ENCODE assay signal across 9 mouse cellular contexts in the genomic region with DNA sequence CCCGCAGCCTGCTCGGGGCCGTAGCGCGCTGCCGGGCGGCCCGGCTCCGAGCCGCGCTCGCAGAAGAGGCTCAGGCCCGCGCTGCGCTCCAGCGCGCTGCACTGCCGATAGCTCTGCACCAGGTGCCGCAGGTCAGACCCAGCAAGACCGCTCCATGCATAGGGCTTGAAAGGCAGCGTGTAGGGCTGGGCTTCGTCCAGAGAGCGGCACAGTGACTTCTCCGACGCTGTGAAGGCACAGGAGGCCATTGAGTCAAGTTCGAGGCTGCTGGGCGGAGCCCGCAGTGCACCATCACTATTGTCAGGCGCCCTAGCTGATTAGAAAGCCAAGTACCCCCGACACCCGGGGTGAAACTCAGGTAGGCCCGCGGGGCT. TPM values are rescaled to one million over a fixed set of nuclear protein-coding genes. Genes with fewer than 3 reads are reported as not detected.
DNase-seq lines count a peak whose midpoint lies in the region; ATAC-seq and TF ChIP-seq lines count a peak whose summit lies in the region.
"Had no signal": no experiment of that assay in that cellular context is flagged by ENCODE, and none has a peak within 500 bp of the region (broad histone marks: within the 10 kb centered on the region; RNA-seq: fewer than 3 reads in every experiment).

No protein-coding gene starts in this region.

- no peak for DNase-seq in lung, postnatal 14 days
- DNase-seq in intestine, embryonic 14.5 days (ENCODE audit: low spot score), result peak; percentile 84
- DNase-seq in midbrain, postnatal 0 days (ENCODE audit: low spot score), result no peak
- DNase-seq in cerebellum, adult 9-11 months, result no peak
- DNase-seq in layer of hippocampus, postnatal 10 days (ENCODE audit: low spot score in 2 of 2), result no peak
- DNase-seq in layer of hippocampus, adult 8-10 months (ENCODE audit: low spot score in 2 of 2), result no peak

- no peaks in the 10 kb centered on the region for H3K36me3 ChIP-seq in lung, embryonic 15.5 days
- no peaks in the 10 kb centered on the region for H3K36me3 ChIP-seq in embryonic facial prominence, embryonic 12.5 days
- no peaks in the 10 kb centered on the region for H3K36me3 ChIP-seq in intestine, embryonic 14.5 days (ENCODE audit: control insufficient read depth, insufficient read depth, low read length)
- H3K36me3 ChIP-seq in midbrain, postnatal 0 days (ENCODE audit: insufficient read depth, low read length), result no peaks in the 10 kb centered on the region

- peak overlapping the region; percentile 77 for H3K4me2 ChIP-seq in lung, embryonic 15.5 days
- H3K4me2 ChIP-seq in embryonic facial prominence, embryonic 12.5 days (replicated peaks), result peak overlapping the region; percentile 62
- H3K4me2 ChIP-seq in intestine, embryonic 14.5 days (ENCODE audit: low read length), result peak overlapping the region; percentile 58
- peak overlapping the region; percentile 62 for H3K4me2 ChIP-seq in midbrain, postnatal 0 days (ENCODE audit: low read depth, low read length, poor library complexity, severe bottlenecking)

- no peak for ATAC-seq in lung, embryonic 15.5 days (ENCODE audit: borderline replicate concordance, extremely low read depth, low FRiP score, low TSS enrichment)
- no peak for ATAC-seq in embryonic facial prominence, embryonic 12.5 days (ENCODE audit: insufficient number of reproducible peaks, insufficient read depth, low FRiP score, low TSS enrichment)
- ATAC-seq in intestine, embryonic 14.5 days (replicated peaks; ENCODE audit: low FRiP score, low TSS enrichment, low read depth), result peak; percentile 41; the same call in 1 of the 2 replicates
- peak; percentile 32; the same call in 1 of the 2 replicates for ATAC-seq in midbrain, postnatal 0 days (ENCODE audit: low FRiP score)

- H3K9me3 ChIP-seq in lung, embryonic 15.5 days, result no peaks in the 10 kb centered on the region
- H3K9me3 ChIP-seq in embryonic facial prominence, embryonic 12.5 days, result no peaks in the 10 kb centered on the region
- H3K9me3 ChIP-seq in intestine, embryonic 14.5 days (ENCODE audit: control insufficient read depth, low read length), result no peaks in the 10 kb centered on the region
- no peaks in the 10 kb centered on the region for H3K9me3 ChIP-seq in midbrain, postnatal 0 days (ENCODE audit: low read length)

- H3K27ac ChIP-seq in lung, embryonic 15.5 days, result no peak overlapping the region
- H3K27ac ChIP-seq in embryonic facial prominence, embryonic 12.5 days, result no peak overlapping the region
- H3K27ac ChIP-seq in intestine, embryonic 14.5 days (ENCODE audit: low read depth), result no peak overlapping the region
- H3K27ac ChIP-seq in midbrain, postnatal 0 days (ENCODE audit: low read depth, low read length), result no peak overlapping the region

- H3K4me1 ChIP-seq in lung, embryonic 15.5 days, result peaks cover 68% of the 10 kb centered on the region
- peaks cover 46% of the 10 kb centered on the region for H3K4me1 ChIP-seq in embryonic facial prominence, embryonic 12.5 days
- H3K4me1 ChIP-seq in intestine, embryonic 14.5 days (replicated peaks; ENCODE audit: control insufficient read depth, insufficient read depth, low read length), result peaks cover 41% of the 10 kb centered on the region
- H3K4me1 ChIP-seq in midbrain, postnatal 0 days (ENCODE audit: insufficient read depth, low read length), result peaks cover 19% of the 10 kb centered on the region

- under 1% methylated on average over 33 of the region's 33 CpGs for WGBS in lung, embryonic 15.5 days
- 2% methylated on average over 33 of the region's 33 CpGs for WGBS in embryonic facial prominence, embryonic 12.5 days
- WGBS in intestine, embryonic 14.5 days, result 1% methylated on average over 33 of the region's 33 CpGs
- under 1% methylated on average over 33 of the region's 33 CpGs for WGBS in midbrain, postnatal 0 days

- H3K27me3 ChIP-seq in lung, embryonic 15.5 days, result peaks cover 99% of the 10 kb centered on the region
- peaks cover 95% of the 10 kb centered on the region for H3K27me3 ChIP-seq in embryonic facial prominence, embryonic 12.5 days
- H3K27me3 ChIP-seq in intestine, embryonic 14.5 days (replicated peaks; ENCODE audit: control insufficient read depth, insufficient read depth, low read length), result peaks cover 99% of the 10 kb centered on the region
- H3K27me3 ChIP-seq in midbrain, postnatal 0 days (ENCODE audit: insufficient read depth, low read length), result peaks cover 79% of the 10 kb centered on the region

- H3K4me3 ChIP-seq in lung, embryonic 15.5 days, result peak overlapping the region; percentile 38
- H3K4me3 ChIP-seq in embryonic facial prominence, embryonic 12.5 days, result peak overlapping the region; percentile 35
- H3K4me3 ChIP-seq in intestine, embryonic 14.5 days (ENCODE audit: low read depth, low read length), result peak overlapping the region; percentile 35
- peak overlapping the region; percentile 37 for H3K4me3 ChIP-seq in midbrain, postnatal 0 days (ENCODE audit: low read depth, low read length)

- TF ChIP-seq CTCF in midbrain, postnatal 0 days (IDR thresholded peaks at IDR 0.05), result no peak

- no peak overlapping the region for H3K9ac ChIP-seq in lung, embryonic 15.5 days
- H3K9ac ChIP-seq in embryonic facial prominence, embryonic 12.5 days, result peak overlapping the region; percentile 21
- H3K9ac ChIP-seq in intestine, embryonic 14.5 days (ENCODE audit: low read length), result no peak overlapping the region
- H3K9ac ChIP-seq in midbrain, postnatal 0 days (replicated peaks; ENCODE audit: low read length, poor library complexity, severe bottlenecking), result no peak overlapping the region

RNA-seq across cellular contexts. Expression of gene Gfi1, which starts 4.2 kb away (rescaled TPM):
- 0.23 and 0.86 TPM in 2 replicates for polyA plus RNA-seq in lung, embryonic 15.5 days (2015; fragmentation: Nextera tagmentation; extraction: Ambion mirVana)
- 0.08 TPM in 1 of 2 replicates, not detected in the other for polyA plus RNA-seq in embryonic facial prominence, embryonic 12.5 days (2016; fragmentation: Nextera tagmentation; extraction: Ambion mirVana)
- 0.69 and 1.4 TPM in 2 replicates for polyA plus RNA-seq in intestine, embryonic 14.5 days (2014; fragmentation: Nextera tagmentation; extraction: Ambion mirVana)
- total RNA-seq in midbrain, postnatal 0 days (2014; rRNA removed), result 0.05 TPM in 1 of 2 replicates, not detected in the other
- not detected in 2 replicates for polyA plus RNA-seq in midbrain, postnatal 0 days (2015; fragmentation: Nextera tagmentation; extraction: Ambion mirVana)
- total RNA-seq in layer of hippocampus, postnatal 10 days (2021), result not detected
- total RNA-seq in layer of hippocampus, adult 8-10 months (2022), result not detected
- total RNA-seq: heart, postnatal 36 days had no signal

Comparison
In these comparisons a context has a peak if more than half of its experiments do, and no peak if none do; other contexts are left out.
1. ATAC-seq: peak in intestine, embryonic 14.5 days (single experiment) and midbrain, postnatal 0 days (single experiment); none in lung, embryonic 15.5 days (single experiment) and embryonic facial prominence, embryonic 12.5 days (single experiment).
2. Peak in every context shown above with its lines, with median percentiles within 50 percentile points of each other: H3K4me2 ChIP-seq and H3K4me3 ChIP-seq.